Mouse (Mus musculus) heart, adult 2 months (tissue): ENCODE measurements around the gene Dexi. TPM values are rescaled to one million over a fixed set of nuclear protein-coding genes. Genes with fewer than 3 reads are reported as not detected.
A peak's percentile ranks its signal among the peaks of the same experiment; 100 is the strongest.

ENCODE experiments used
- DNase-seq, 2 experiments: peaks; one replicate each; pipeline ENCODE4 v3.0.0; 2021
- H3K27ac ChIP-seq: fragments of 200-600 bp; 2 replicates; pipeline ENCODE4 v1.8.1; 2022
- H3K27me3 ChIP-seq: fragments of 200-500 bp; 2 replicates; pipeline ENCODE4 v1.6.1; 2012; ENCODE audit warnings: mild to moderate bottlenecking, low read length, inconsistent platforms, mixed read lengths; ENCODE audit not compliant: control insufficient read depth, insufficient read depth
- H3K36me3 ChIP-seq: fragments of 200-500 bp; 2 replicates; pipeline ENCODE4 v1.6.1; 2012; ENCODE audit warnings: low read length, inconsistent platforms; ENCODE audit not compliant: control insufficient read depth, insufficient read depth
- H3K4me1 ChIP-seq: fragments of 200-500 bp; 2 replicates; pipeline ENCODE4 v1.6.1; 2011; ENCODE audit warnings: low read length; ENCODE audit not compliant: control insufficient read depth, insufficient read depth
- H3K4me3 ChIP-seq: fragments of 200-600 bp; 2 replicates; pipeline ENCODE4 v1.8.1; 2022
- H3K79me2 ChIP-seq: fragments of 200-500 bp; replicated peaks from 2 replicates; pipeline ENCODE4 v1.6.1; 2012; ENCODE audit warnings: mild to moderate bottlenecking, inconsistent platforms, low read length, moderate library complexity, mixed read lengths; ENCODE audit not compliant: control insufficient read depth, insufficient read depth
- H3K9ac ChIP-seq: fragments of 200-500 bp; 2 replicates; pipeline ENCODE4 v1.6.1; 2012; ENCODE audit warnings: low read depth, mild to moderate bottlenecking, control low read depth, inconsistent platforms, low read length, mixed read lengths
- CTCF ChIP-seq: fragments of 200-600 bp; IDR thresholded peaks from 2 replicates; pipeline ENCODE4 v1.8.1; 2022; ENCODE audit warnings: antibody characterized with exemption, mild to moderate bottlenecking, moderate library complexity
- EP300 ChIP-seq: fragments of 200-500 bp; IDR thresholded peaks from 2 replicates; pipeline ENCODE4 v1.6.1; 2011; ENCODE audit warnings: low read depth, low read length, control low read depth; ENCODE audit not compliant: insufficient read depth
- POLR2A ChIP-seq: fragments of 200-500 bp; IDR thresholded peaks from 2 replicates; pipeline ENCODE4 v1.6.1; 2011; ENCODE audit warnings: mild to moderate bottlenecking, low read depth, low read length, control low read depth; ENCODE audit not compliant: insufficient read depth
- WGBS: fragments of 180-500 bp; shearing (Covaris S2); methylation state at CpG from one replicate; pipeline ENCODE4 v1.1.7; 2018; 5-methylcytosine and 5-hydroxymethylcytosine counted together
- intact Hi-C: fragments of 180-260 bp; cut with DNase I; formaldehyde crosslinking; loops from one replicate; pipeline ENCODE4 v1.15.1; 2025
- long read RNA-seq: library from polyadenylated mRNA; stranded (forward); transcript quantifications from one replicate; pipeline ENCODE4 v2.0.0, GENCODE M21; 2021
- polyA plus RNA-seq: library from polyadenylated mRNA; depleted of rRNA; stranded (reverse); fragments of >200 nt; gene quantifications from 2 replicates; pipeline ENCODE4 v1.2.3, GENCODE M21; 2012; rRNA removed
- total RNA-seq, 2 experiments: library from RNA; stranded (reverse); gene quantifications; 2 replicates each; pipeline ENCODE4 v1.2.3; 2021

Gene Dexi
- 10 to 100 TPM; 32.1 to 41.1 TPM for total RNA-seq
- polyA plus RNA-seq = 56.8 and 65.5 TPM in 2 replicates
- long read RNA-seq, transcript Dexi-201 (2 exons, 1,389 nt) = major isoform, 32 of 34 reads
- long read RNA-seq, partial matches to known transcripts = 0 of 34 reads
- long read RNA-seq, other reads (novel, unspliced or antisense) = 2 of 34 reads

GRCm38 (mm10) chr16:10542698-10543365 is at the start of gene Dexi:
Gene Dexi (minus strand): TSS chr16:10543054.
- 0 out of 2 replicates have a peak, but pooled peaks cover 2% of the 10 kb centered on the region for H3K79me2 ChIP-seq
- TF ChIP-seq POLR2A = peak; percentile 95
- TF ChIP-seq CTCF = peak; percentile 40
- 0 out of 2 replicates have a peak, but pooled peaks have one; percentile 58 for TF ChIP-seq EP300
- H3K4me3 ChIP-seq = peak within 1 kb of the TSS; percentile 84
- H3K27me3 ChIP-seq = no peaks in the 10 kb centered on the region
- peak; percentile 93 to 97 for DNase-seq
- intact Hi-C loops = loop anchor here (5.0 to 10.0 kb wide), 2 partner anchors 131 to 712 kb away; partner anchors contain the start of genes Gspt1 and Nubp1
- WGBS = under 1% methylated on average over 61 of the region's 61 CpGs
- peak within 1 kb of the TSS; percentile 86 for H3K27ac ChIP-seq
- H3K36me3 ChIP-seq = 0 out of 2 replicates have a peak, but pooled peaks cover 1% of the 10 kb centered on the region
- peak within 1 kb of the TSS; percentile 76 for H3K9ac ChIP-seq
- peaks cover 9% of the 10 kb centered on the region for H3K4me1 ChIP-seq

GRCm38 (mm10) chr16:10586546-10586945 is 43.7 kb upstream of the Dexi start:
- H3K36me3 ChIP-seq = no peaks in the 10 kb centered on the region; the same call in 1 of the 2 replicates
- TF ChIP-seq CTCF (peak; percentile 61), EP300 (no peak)
- H3K27me3 ChIP-seq = no peaks in the 10 kb centered on the region
- H3K4me3 ChIP-seq = no peak overlapping the region
- DNase-seq = no peak
- H3K9ac ChIP-seq = no peak overlapping the region
- H3K4me1 ChIP-seq = no peaks in the 10 kb centered on the region
- WGBS = 72% methylated on average over 3 of the region's 3 CpGs
- H3K79me2 ChIP-seq = no peaks in the 10 kb centered on the region
- intact Hi-C loops = no loop called here
- no peak overlapping the region for H3K27ac ChIP-seq

GRCm38 (mm10) chr16:10585165-10585564 is 42.3 kb upstream of the Dexi start:
- no peak overlapping the region for H3K4me3 ChIP-seq
- H3K27me3 ChIP-seq = no peaks in the 10 kb centered on the region
- H3K4me1 ChIP-seq = no peaks in the 10 kb centered on the region
- 16% methylated on average over 1 of the region's 1 CpGs for WGBS
- H3K9ac ChIP-seq = no peak overlapping the region
- no peak overlapping the region for H3K27ac ChIP-seq
- peak in 1 of 2 experiments; percentile 12 for DNase-seq
- TF ChIP-seq CTCF = no peak
- no peak for TF ChIP-seq POLR2A
- no peak for TF ChIP-seq EP300
- intact Hi-C loops = no loop called here
- H3K79me2 ChIP-seq = no peaks in the 10 kb centered on the region
- no peaks in the 10 kb centered on the region; the same call in 1 of the 2 replicates for H3K36me3 ChIP-seq

GRCm38 (mm10) chr16:10581234-10581898 is 38.5 kb upstream of the Dexi start:
- Histone ChIP-seq H3K36me3 (no peaks in the 10 kb centered on the region), H3K4me1 (no peaks in the 10 kb centered on the region), H3K27me3 (no peaks in the 10 kb centered on the region), H3K4me3 (no peak overlapping the region), H3K9ac (no peak overlapping the region), H3K79me2 (no peaks in the 10 kb centered on the region), H3K27ac (no peak overlapping the region)
- WGBS = 66% methylated on average over 2 of the region's 2 CpGs
- DNase-seq = no peak
- intact Hi-C loops = no loop called here
- no peak for TF ChIP-seq POLR2A
- TF ChIP-seq EP300 = no peak
- no peak for TF ChIP-seq CTCF

- Histone ChIP-seq H3K27me3 (no peaks in the 10 kb centered on the region), H3K4me1 (peaks cover 2% of the 10 kb centered on the region; the same call in 1 of the 2 replicates), H3K27ac (no peak overlapping the region), H3K9ac (no peak overlapping the region), H3K4me3 (no peak overlapping the region), H3K79me2 (no peaks in the 10 kb centered on the region), H3K36me3 (no peaks in the 10 kb centered on the region)
- WGBS = 81% methylated on average over 1 of the region's 1 CpGs
- no peak for TF ChIP-seq POLR2A
- no peak for TF ChIP-seq EP300
- DNase-seq = no peak
- intact Hi-C loops = no loop called here
Observed at GRCm38 (mm10) chr16:10578376-10578775, 35.5 kb upstream of the Dexi start.
